Mouse (Mus musculus) frontal cortex, postnatal 14 days (tissue): ENCODE data around the gene Actn1.

Experiments used
- DNase-seq, 2 experiments: peaks; one replicate each; pipeline ENCODE4 v3.0.0; 2022; ENCODE audit warnings: low spot score in 2 of 2

The Actn1 gene

DNA sequence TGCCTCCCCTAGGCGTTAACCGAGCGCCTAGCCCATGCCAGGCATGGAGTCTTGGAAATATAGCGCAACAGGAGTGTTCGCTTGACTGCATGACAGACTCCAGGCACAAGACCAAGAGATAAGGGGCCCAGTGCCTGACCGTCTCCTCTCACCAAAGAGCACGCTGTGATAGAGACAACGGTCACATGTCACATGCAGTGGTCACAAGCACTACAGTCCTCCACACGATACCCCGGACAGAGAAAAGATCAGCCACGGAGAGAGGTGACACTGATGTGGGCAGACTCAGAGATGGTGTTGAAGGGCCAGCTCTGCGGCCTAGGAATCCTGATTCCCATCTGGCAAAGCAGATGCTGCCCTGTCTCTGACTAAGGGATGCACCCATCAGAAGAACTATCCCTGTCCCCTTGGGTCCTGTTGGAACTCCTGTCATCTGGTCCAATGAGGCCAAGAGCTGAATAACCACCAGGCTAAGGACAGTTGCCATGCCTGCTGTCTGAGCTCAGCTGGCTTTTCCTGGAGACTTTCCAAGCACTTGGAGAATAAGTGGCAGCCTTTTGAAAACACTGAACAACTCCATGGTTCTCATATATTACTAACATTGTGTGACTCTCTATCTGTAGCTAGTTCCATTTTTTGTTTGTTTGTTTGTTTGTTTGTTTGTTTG, 123.8 kb downstream of the Actn1 start:
- DNase-seq: no peak

DNA sequence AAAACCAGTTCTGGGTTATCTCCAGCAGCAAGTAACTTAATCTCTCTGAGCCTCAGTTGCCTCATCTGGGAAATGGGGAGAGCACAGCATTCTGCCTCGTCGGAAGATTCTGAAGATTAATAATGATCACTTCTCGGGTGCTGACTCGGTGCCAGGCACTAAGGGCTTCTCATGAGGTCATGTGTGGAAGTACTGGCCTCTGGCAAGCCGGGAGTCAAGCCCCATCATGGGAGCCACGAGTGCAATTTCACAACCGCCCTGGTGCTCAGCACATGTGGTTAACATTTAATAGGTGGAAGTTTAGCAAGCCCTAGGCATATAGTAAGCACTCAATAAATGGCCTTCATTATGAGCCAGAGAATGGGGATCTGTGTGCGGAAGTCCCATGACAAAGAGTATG, 125.0 kb downstream of the Actn1 start:
- no peak for DNase-seq

DNA sequence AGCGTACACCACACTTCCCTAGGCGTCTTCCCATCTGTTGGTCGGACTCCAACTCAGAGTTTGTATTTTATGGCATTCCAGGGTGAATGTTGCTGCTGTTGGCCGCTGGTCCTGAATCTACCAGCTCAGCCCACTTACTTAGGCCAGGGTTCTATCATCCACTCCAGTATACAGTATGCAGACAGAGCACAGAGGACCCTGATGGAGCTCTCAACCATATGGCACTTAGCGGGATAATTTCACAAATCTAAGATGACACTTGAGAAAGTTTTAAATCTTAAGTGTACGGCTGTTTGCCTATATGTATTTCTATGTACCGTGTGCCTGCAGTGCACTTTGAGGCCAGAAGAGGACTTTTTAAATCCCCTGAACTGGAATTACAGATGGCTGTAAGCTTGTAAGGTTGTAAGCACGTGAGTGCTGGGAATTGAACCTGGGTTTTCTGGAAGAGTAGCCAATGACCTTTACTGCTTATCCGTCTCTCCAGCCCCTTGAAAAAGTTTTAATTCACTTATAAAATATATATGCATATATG, 127.1 kb downstream of the Actn1 start:
- DNase-seq: no peak

DNA sequence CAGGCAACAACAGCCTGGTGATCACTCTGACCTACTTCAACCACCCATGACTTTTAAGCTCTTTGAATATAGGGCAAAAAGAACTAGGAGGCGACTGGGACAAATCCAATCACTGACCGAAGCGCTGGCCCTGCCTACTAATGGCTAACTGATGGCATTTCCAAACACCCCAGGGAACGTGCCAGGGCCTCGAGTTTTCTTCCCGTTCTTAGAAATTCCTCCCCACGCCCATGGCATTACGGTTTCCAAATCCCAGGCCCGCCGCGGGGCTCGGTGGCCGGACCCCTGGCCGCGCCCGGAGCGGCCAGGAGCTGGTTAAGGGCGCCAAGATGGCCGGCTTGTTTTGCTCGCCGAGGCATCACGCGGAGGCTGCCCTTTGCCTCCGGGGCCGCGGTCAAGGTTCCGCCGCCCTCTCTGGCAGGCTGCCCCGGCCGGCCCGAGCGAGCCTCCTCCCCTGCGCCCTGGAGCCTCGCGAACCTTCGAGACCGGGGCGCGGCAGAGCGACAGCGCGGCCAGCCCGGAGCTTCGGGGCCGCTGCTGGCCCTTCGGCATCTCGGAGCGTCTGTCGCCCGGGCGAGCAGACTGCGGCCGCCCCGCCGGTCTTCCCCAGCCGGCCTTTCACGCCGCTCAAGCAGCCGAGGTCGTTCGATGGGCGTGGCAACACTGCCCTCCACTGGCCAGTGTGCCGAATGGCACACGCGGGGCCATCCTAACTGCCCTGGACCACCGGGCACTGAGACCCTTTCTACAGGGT, 127.7 kb downstream of the Actn1 start:
- DNase-seq: peak; percentile 58 to 65

DNA sequence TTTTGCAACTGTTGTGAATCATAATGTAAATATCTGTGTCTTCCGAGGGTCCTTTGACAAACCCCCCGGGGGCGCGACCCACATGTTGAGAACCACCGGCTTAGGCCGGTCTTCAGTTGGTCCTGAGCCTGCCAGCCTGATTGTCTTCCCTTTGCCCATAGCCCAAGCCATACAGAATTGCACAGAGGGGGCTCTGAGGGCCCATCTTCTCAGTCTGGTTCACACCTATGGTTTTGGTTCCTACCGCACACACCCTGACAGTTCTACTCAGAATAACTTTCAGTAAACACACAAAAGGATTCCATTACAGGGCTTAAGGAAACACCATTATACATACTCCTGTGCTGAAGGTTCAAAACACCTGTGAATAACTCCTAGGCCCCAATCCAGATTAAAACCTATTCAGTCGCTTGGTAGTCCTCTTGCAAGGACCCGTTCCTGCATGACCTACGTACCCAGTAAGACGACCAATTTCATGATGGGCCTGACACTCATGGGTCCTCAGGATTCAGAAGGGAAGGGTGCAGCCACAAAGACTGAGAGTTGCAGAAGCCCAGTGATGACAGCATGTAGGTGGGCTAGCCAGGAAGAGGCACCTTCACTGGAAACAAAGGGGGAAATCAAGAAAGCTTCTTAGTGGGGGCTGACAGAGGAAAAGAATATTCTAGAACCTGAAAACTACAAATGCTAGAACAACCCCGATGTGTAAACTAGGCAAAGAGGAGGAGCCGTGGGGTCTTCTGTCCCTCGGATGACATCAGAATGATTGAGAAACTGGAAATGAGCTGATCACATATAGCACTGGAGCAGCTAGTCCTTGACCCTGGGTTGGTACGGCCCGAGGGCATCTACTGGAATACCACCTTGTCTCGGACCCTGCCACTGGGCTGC, 128.6 kb downstream of the Actn1 start:
- no peak for DNase-seq

DNA sequence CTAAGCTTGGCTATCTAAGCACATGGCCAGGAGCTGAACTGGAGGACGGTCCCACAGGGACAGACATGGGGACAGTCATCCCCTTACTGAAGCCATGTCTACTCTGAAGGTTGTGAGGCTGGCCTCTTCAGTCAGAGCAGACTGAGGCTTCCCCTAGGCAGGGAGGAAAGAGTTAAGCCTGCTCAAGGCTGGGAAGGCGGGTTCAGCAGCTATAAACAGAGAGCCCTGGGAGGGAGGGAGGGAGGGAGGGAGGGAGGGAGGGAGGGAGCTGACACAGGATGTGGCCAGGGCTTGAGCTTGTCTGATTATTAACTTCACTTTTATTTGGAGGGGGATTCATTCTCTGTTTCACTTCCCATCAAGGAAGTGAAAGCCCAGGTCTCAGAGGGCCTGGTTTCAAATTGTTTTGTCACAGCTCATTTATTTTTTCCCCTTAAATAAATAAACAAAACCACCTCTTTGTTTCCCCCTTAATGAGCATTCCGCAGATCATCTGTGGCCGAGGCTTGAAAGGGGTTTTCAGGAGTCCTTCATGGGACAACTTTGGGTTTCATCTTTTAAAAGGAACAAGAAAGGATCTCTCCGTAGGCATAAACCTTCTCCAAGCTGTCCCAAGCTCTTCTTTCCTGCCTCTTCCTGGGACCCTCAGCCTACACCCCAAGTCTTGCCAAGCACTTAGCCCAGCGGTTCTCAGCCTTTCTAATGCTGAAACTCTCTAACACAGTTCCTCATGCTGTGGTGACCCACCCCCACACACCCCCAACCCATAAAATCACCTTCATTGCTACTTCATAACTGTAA, 129.4 kb downstream of the Actn1 start:
- DNase-seq: no peak

DNA sequence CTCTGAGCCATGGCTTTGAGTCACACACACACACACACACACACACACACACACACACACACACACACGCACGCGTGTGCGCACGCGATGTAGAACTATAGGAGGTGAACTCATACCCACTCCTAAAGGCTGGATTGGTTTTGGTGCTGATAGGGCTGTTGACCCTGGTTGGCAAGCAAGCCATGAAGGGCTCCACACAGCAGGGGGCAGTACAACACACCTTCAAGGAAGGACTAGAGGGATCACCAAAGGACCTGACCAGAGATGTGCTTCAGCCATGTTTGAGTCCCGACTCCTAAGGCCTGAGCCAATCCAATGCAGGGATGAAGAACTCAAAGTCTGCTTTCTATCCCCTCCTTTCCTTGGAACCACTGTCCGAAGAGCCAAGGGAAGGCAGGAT, 130.6 kb downstream of the Actn1 start:
- no peak for DNase-seq

DNA sequence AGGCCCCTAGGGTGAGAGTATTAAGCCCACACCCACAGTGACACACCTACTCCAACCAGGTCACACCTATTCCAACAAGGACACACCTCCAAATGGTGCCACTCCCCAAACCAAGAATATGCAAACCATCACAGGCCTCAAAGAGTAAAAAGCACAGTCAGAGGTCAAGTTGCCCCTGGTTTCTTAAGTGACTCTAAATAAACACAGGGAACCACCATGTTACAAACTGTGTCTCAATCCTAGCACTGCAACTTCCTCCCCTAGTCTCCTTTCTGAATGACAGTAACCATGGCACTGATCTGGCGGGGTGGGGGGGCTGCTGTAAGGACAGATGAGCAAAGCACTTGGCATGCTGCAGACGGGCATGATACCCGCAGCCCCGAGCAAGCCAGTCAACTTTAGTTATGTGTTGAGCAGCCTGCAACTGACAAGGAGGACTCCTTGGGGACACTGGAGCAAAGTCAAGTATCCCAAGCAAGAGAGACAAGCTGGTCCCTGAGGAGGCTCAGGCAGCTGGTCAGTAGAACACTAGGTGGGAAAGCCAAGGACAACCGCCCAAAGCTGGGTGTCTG, 132.9 kb downstream of the Actn1 start:
- DNase-seq: no peak

DNA sequence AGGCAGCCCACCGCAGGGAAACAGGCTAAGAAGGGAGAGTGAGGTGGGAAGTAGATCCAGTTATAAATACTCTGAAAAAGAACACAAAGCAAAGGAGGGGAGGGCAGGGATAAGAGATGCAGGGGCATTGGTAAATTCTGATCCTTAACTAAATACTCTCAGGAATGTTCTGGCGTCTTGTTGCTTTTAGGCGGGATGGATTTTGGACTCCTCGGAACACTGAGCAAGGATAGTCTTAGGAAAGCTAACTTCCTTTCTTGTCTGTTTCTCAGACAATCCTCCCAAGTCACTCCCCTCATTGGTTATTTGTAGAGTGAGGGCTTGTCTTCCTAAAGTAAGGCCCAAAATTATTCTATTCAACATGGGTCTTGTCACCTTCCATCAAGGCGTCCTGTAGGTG, 134.9 kb downstream of the Actn1 start:
- no peak for DNase-seq

DNA sequence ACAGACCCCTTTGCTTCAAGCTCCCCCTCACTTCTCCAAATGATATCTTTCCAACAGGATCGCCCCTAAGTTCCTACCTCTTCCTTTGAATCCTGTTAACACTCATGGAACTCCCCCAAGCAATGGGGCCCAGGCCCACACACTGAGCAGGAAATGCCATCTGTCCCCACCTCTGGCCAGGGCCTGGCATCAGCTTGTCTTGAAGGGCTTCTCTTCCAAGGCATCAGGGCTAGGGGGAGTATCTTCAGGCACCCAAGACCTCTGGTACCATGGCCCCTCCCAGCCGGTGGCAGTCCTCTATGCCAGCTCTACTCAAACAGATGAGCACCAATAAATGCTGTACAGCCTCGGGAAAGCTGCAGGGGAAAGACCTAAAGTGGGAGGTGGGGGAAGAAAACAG, 135.4 kb downstream of the Actn1 start:
- no peak for DNase-seq

DNA sequence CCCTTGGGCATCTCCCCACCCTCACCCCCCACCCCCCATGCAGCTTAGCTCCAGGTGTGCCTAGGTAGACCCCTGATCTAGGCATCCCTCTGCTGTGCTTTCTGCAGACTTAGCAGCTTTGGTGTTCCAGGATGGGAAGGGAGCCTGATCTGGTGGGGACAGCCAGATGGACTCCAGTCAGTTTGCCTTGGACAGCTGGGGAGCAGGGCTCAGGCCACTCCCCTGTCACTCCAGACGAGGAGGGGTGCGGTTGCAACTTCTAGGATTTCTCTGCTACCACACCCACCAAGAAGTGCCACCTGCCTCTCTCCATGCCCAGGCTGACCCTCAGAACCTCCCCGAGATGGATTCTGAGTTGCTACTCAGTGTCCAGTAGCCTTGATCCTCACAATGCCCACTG, 136.0 kb downstream of the Actn1 start:
- DNase-seq: no peak

DNA sequence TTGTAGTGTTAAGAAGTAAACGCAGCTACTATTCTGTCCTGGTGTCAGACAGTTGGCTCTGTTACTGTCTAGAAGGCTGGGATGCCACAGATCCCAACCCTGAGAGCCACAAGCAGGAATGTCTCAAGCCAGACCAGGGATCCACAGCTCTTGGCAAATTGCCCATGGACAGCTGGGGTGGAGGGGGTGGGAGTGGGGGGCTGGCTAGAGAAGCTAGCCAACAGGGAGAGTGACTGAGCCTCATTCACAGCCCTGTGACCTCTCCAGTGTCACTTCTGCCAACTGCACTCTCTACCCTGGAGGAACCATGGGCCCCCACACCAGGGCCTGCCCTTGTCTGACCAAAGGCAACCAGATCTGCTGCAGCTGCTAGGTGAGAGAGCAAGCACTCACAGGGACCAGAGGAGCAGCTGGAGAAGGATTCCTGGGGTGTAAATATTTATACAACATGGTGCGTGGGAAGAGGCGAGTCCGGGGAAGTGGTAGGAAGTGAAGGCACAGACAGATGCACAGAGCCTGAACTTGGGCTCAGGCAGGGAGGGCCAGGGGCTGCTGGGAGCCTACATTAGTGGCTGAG, 136.9 kb downstream of the Actn1 start:
- DNase-seq: no peak

DNA sequence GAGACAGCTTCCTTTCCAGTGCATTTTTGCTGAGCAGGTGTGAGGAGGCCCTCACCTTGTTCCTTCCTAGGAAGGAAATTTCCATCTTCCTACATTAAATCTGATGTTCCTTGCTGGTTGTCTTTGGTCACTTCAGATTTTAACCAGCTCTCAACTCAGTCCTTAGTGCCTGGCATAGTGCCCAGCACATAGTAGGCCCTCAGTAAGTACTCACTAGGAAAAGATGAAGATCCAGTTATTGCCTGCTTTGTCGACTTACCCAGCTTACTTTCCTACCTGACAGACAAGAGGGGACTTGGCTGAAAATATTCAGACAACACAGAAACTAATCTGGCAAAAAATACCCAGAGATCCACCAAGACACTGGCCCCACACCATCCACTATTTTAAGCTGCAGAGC, 138.7 kb downstream of the Actn1 start:
- DNase-seq: no peak

DNA sequence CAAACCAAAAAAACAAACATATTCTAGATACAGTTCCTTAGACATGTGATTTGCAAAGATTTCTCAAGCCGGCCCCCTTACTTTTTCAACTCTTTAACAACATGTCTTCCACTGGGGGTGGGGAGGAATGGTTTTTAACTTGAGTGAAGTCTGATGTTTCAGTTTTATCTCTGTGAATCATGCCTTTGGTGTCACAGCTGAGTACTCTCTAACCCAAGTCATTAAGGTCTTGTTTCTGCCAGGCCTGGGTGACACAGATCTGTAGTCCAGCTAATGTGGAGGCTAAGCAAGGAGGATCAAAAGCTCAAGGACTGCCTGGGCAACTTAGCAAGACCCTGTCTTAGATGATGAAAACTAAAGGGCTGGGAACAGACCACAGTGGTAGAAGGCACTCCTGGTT, 141.6 kb downstream of the Actn1 start:
- no peak for DNase-seq
